Mouse (Mus musculus) embryo, embryonic 9.5 days (tissue): ENCODE results near the gene Smg7.
A peak's percentile ranks its signal among the peaks of the same experiment; 100 is the strongest.

Experiments used
- DNase-seq: peaks from one replicate; pipeline ENCODE4 v3.0.0-alpha.2; 2017; ENCODE audit errors: extremely low spot score

The Smg7 gene

DNA sequence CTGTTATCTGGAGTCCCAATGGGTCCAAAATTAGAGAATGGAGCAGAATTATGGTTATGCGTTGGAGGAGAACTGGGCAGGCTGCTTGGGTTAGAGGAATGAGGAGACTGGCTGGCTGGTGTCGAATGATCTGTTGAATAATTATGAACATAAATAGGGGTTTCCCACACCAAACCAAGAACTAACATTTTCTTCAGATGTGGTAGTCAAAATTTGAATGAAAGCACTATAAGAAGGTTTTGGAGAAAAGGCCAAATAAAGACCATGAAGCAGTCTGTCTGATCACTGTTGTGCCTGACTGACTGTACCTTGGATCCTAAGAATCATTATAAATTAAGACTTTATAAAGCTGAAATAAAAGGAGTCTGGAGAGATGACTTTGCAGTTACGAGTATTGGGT is 62.1 kb downstream of the Smg7 start:
- DNase-seq = no peak

DNA sequence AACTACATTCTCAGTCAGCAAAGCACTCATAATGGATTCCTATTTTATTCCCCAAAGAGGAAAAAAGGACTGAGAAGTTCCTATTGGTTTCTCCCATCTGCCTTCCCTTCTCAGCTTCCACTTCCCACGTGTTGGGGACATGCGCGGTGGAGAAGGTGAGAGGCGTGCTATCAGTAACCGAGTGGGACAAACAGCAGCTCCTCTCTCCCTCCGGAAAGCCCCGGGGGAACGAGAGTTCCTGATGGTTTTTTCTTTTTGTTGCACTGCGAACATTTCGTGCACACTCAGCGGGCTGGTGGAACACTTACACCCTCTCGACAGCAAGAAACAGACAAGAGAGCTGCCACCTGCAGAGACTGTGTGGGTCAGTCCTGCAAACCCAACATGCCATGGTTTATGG is 63.6 kb downstream of the Smg7 start:
- DNase-seq = no peak

DNA sequence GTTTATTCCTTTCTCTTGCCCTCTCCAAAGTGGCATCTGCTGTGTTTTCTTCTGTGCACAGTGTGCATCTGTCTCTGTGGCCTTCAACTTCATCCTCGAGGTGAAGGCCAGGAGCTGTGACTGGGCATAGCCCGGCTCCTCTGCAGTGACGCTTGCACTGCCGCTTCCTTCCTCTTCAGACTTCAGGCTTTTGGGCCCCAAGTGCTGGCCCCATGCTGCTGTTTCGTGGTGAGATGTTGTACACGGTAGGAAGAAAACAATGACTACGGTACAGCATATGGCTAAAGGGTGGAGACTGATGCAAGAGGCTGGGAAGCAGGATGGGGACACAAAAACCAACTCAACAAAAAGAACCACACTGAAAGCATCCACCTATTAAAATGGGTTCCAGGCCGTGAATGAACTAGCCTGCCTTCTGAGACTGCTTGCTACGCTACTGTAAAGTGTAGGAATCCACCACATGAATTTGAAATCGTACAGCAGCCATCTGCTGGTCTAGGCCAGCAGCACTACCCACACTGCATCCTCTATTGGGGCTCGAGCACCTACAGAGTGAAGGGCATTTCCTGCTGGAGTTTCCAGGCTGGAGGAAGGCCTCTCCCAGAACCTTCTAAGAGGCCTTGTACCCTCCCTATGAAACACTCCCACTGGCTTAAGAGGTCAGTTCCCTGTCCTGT is 64.3 kb downstream of the Smg7 start:
- no peak for DNase-seq

DNA sequence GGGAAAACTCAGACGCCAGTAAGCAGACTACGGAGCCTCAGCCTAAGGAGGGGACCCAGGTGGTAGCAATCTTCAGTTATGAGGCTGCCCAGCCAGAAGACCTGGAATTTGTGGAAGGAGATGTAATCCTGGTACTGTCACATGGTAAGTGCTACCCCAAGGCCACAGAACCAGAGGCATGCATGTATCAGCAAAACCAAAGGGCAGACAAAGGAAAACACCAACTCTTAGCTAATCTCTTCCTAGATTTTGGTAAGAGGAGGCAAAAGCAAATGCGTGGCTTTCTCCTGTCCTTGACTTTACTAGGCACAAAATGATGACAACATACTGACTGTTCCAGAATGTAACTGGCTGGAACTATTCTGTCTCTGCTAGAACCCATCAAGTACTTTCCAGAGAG is 67.4 kb downstream of the Smg7 start:
- DNase-seq = no peak

DNA sequence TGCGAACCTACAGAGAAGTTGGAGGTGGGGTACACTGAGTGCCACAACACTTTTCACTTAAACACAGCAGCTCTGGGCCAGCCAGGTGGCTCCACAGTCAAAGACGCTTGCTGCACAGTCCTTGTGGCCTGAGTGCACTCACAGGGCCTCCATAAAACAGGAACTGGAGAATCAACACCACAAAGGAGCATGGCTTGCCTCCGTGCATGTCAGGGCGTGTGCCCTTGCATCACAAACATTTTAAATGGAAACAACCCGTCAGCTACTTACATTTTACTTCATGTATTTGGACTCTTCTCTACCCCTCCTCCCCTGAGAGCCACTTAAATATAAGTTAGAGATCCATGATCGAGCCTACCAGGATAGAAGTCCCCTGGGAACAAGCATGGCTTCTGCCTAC is 70.1 kb downstream of the Smg7 start:
- DNase-seq = no peak

DNA sequence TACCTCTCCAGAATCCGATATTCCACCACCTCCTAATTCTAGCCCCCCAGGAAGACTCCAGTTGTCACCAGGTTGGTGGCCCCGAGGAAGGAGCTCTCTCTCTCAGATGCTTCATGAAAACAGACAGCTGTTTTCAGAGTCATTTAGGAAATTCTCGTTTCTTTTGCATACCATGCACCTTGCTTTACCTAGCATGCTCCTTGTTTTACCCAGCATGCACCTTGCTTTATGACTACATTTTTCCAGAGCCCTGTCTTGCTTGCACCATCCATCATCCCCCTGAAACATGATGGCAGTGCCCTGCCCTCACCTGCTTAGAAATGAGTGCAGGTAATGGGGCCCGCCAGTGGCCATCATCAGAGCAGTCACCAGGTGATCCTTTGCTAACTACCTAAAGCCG is 70.8 kb downstream of the Smg7 start:
- DNase-seq = no peak

DNA sequence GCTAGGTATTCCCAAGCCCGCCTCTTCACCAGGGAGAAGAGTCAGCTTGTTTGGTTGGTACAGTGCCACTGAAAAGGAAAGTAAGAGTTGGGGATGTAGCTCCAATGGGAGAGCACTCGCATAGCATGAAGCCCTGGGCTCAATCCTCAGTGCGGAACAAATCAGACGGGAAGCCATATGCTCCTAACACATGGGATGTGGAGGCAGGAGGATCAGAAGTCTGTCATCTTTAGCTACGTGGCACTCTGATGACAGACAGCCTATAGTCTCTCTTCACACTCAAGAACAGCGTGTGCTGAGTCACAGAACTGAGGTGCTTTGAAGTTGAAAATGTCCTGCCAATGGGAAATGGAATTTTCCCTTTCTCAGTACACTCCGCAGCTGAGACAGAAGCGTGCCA is 71.4 kb downstream of the Smg7 start:
- no peak for DNase-seq

DNA sequence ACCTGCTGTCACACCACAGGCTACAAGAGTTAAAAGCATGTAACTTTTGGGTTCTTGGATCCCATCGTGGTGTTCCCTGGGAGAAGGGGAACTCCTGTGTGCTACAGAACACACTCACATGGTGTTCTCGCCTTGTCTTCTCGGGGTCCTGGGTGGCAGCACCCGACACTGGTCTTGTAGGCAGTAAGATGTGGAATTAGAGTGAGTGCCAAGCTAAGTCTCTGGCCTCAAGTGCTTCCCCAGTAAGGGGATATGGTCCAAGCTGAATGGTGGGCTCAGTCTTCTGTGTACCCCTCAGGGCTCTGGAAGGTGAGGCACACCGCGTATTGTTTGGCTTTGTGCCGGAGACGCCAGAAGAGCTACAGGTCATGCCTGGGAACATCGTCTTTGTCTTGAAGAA is 72.4 kb downstream of the Smg7 start:
- DNase-seq = no peak

DNA sequence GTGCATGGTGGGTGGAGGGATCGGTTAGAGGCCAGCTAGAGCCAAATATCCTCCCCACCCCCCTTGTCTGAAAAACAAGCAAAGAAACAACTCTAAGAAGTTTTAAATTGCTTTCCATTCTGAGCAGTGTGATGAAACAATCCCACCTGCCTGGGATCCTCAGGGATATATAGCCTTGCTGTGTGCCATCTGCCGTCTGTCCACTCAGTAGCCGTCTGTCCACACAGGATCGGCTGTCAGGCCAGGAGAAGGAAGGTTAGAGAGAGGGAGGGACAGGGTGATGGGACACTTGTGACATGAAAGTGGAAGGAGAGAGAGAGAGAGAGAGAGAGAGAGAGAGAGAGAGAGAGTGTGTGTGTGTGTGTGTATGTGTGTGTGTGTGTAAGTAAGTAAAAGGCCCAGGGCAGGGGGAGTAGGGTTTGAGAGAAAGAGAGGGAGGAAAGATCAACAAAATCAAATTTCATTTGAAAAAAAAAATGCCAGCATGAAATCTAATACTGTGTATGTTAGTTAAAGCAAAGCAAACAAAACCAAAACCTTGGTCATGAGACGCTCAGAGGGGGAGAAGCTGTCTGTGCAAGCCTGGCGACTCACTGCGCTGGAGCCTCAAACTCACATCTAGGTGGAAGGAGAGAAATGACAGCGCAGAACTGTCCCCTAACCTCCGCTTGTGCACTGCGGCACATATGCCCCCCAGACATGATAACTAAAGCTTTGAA is 73.7 kb downstream of the Smg7 start:
- DNase-seq = no peak

DNA sequence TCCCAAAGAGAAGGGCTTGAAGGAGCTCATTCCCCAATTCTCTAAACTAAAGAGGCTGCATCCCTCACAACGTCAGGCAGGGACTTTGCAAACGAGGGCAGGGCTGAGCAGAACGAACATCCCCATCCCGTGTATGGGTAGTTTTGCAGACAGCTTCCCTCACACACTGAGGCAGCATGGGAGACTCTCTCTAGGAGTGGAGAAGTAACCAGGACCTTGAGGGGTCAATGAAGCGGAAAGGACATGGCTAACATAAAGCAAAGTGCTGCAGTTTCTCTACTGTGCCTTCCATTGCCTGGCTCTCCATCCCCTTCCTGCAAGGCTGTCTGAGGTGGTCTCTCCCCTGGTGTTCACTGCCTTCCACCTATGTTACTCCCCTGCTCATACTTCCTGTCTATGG is 74.3 kb downstream of the Smg7 start:
- no peak for DNase-seq

DNA sequence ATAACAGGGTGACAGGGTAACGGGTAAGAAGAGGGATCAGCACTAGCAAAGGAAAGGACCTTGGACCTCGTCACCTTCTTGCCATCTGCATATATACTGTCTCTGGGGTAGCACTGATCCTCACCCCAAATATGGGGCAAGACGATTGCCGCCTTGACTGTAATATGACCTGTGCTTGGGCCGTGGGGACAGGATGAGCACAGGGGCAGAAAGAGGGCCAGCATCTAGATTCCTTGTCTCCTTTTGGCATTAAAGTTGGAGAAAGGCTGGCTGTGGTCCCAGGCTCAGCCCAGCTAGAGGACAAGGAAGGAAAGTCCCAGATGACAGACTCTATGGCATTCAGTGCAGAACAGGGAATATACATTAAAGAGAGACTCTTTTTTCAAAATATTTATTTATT is 76.0 kb downstream of the Smg7 start:
- DNase-seq = no peak

DNA sequence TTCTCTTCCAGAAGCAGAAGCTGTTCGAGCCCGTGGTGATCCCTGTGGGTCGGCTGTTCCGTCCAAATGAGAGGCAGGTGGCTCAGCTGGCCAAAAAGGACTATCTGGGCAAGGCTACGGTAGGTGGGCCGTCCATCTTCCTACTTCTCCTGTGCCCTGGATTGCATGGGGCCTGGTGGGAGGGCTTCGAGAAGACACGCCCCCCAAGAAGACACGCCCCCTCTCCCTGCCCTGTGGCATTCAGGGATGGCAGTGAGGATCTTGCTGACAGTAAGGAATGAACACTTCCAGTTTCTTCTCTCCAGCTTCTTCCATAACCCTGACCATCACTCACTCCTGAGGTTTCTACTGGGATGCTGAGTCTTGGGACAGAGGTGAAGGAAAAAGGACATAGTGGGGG is 78.2 kb downstream of the Smg7 start:
- no peak for DNase-seq

DNA sequence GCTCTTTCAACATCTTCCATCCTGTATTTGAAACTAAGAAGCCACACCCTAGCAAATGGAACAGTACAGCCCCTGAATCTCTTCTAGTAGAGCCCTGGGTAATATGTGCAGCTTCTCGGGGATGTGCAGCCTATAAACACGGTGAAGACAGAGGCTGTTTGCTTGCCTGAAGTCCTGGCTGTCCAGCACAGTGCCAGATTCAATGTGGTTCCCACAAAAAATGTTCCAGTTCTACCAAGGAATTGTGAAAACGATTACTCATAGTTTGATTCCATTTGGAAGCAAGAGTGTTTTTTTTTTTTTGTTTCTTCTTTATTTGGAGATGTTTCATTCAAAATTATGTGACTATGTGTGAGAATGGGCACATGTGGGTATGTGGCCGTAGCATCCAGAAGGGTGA is 80.7 kb downstream of the Smg7 start:
- no peak for DNase-seq

DNA sequence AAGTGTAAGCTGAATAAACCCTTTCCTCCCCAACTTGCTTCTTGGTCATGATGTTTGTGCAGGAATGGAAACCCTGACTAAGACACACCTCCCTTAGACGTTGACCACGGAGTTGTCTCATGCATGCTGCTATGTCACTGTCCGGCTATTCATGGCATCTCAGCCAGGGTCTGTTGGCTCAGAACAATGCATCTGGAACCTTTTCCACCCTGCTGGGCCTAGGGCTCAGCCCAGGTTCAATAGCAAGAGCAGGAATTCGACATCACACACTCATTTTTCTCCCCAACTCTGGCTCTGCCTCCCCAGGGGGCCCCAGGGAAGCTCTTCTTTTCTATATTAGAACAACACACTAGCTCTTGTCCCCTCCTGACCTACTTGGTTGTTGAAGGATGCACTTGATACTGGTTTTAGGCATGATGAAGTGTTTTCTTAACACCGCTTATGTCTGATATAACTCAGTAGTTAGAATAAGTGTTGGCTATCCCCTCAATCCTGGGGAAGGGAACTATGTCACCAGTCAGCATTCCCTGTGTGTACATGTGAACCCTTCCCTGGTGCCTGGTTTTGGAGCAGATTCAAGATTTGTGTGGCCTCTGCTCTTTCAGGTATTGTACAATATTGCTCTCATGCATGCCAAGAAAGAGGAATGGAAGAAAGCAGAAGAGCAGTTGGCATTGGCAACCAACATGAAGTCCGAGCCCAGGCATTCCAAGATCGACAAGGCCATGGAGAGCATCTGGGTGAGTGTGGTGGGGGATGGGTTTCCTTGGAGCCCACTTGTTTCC is 81.3 kb downstream of the Smg7 start:
- DNase-seq = no peak

DNA sequence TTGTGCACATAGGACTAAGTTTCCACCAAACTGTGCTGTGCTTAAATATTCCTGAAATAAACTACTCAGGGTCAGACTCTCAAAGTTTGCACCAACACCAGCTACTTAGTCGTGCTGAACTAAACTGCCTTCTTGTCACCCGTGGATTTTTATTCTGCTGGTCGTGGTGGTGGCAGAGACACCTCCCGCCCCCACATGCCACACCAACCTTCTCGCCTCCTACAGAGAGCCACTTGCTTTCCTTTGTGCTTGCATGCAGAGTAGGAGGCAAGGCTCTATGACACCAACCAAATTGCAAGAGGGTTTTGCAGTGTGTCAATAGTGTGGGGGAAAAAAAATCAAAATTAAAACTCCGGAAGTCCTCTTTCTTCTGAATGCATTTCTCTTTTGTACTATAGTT is 82.9 kb downstream of the Smg7 start:
- no peak for DNase-seq

DNA sequence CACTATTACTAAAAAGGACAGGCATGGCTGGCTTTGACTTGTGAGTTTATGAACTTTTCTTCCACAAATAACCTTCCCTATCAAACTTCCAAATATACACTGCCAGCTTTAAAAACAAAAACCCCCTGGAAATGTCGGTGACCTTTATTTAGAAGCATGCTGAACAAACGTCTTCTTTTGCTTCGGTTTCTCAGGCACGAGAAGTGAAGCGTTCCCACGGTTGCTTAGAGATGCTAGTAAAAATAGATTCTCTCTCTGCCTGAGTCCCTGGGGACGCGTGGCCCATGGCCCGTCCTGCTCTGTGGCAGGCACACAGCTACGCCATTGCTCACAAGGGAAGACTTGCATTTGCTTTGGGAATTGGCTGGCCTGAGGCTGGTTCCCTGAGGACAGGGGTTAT is 84.7 kb downstream of the Smg7 start:
- no peak for DNase-seq

DNA sequence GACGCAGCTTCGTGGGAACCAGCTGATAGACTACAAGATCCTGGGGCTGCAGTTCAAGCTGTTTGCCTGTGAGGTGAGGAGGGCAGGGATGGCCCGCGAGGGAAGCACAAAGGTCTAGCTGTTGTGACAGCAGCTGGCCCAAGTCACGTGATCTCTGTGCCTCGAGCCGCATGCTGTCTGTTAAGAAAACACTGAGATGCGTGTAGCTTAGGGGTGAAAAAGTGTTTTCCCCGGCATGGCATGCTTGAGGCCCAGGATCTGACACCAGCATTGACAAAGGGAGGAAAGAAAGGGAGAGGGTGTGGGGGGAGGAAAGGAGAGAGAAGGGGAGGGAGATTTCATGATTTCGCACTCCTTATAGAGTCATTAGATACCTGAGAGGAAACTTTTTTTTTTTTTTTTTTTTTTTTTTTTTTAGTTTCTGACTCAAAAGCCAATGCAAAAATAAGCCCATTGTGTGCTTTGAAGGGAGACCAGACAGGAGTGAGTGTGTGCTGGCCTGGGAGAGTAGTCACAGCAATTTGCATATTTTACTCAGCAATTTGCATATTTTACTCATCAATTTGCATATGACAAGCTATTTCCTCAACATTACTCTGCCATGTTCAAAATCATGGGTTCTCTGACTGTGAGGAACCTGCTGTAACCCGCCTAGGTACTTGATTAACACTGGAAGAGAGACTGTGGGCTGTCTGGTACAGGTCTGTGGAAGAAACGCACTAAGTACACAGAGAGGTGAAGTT is 85.2 kb downstream of the Smg7 start:
- peak; percentile 55 for DNase-seq

DNA sequence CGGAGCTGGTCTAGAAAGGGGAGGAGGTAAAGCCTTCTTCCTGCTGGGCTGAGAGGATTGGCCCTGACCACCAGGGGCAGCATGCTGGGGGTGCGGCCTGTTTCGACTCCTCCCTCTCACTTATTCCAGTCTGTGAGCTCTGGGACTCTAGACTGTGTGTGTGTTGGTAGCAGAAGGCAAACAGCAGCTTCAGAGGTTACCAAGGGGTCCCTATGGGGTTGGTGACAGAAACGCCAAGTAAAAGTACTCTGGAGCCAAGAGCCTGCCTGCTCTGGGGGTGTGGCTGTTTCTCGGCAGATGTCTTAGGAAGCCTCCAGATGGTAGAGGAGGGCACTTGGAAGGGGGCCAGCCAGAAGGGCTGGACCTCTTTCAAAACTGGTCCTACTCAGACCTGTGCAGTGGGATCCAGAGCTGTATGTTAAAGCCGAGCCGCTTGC is 87.2 kb downstream of the Smg7 start:
- DNase-seq = peak; percentile 70

DNA sequence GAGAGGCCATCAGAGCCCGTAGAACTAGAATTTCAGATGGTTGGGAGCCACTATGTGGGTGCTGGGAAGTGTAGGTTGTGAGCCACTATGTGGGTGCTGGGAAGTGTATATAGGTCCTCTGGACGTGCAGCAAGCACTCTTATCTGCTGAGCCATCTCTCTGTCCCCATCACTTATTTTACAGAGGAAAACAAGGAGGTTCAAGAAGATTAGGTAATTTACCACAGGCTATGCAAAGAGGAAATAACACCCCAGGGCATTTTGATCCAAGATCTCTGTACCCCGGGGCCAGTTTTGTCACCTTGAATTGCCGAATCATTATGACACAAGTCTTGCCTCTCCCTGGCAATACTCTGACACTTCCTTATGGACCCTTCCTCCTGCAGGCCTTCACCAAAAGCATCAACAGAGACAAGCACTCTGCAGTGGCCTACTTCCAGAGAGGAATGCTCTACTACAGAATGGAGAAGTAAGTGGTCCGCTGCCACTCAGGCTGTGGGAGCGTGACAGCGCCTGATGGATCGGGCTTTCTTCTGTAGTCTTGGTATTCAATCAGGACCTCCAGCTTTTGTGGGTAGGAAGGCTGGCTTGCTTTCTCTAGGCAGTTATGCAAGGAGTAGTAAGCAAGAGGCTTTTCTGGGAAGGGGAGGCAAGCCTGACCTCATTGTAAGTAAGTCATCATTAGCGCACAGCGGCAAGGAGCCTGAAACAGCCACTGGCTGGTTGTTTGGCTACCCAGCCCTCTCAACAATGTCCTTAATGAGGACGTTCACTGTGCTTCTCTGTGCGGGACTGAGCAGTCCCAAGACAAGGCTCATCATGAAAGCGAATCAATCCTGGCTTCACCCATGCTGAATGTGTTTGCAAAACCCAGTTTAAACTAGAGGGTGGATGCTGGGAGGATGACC is 91.7 kb downstream of the Smg7 start:
- DNase-seq = no peak

DNA sequence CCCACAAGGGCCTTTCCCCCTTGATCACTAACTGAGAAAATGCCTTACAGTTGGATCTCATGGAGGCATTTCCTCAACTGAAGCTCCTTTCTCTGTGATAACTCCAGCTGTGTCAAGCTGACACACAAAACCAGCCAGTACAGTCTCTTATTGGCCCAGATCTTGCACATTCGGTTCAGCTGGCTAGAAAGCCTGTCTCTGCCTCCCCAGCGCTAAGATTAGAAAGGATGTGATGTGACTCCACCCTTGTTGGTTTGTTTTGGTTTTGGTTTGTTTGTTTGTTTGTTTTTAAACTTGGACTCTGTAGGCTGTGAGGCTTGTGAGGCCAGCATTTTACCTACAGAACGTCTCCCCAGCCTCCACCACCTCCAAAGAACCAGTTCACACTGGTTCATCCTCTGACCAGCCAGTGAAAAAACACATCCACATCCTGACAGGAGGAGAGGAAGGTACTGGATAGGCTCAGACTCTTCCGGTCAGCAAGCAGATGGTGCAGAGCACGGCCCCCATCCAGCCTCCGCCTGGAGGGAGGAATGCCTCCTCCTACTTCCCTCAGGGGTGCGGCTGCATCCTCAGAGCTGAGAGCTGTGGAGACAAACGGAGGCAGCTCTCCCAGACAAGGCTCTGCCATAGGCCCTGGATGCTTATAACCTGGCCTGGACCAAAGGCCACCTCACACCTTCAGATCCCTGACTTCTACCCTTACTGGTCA is 92.7 kb downstream of the Smg7 start:
- DNase-seq = peak; percentile 43

DNA sequence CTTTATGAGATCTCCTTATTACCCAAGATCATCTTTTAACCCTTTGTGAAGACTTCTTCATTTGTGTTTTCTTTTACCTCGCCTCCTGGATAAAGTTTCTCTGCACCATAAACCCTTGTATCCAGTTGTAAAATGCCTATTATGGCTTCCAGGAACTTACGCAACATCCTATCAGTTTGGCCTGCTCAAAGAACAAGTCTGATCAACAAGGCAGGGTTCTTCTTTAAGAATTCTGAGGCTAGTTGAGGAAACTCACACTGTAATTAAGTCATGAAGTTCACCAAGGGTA is 94.1 kb downstream of the Smg7 start:
- no peak for DNase-seq
